ENCODE assay signal across 16 mouse cellular contexts in the genomic region with DNA sequence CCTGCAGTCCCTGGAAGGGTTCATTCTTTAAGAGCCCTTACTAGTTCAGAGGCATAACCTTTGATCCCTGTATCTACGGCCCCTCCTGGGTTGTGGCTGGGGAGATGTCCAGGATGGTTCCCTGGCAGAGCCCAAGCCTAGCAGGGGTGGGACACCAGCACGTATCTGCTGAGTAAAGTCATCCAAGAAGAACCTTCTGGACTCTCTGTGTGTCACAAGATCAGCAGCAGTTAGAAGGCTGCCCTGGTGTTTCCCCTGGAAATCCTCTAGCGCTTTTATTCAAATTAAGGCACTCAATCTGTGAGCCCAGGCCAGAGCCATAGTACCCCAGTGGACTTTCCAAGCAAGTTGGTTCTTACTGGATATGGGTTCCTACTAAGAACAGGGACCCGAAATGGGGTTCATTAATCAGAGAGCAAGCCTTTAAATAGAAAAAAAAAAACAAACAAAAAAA.
A peak's percentile ranks its signal among the peaks of the same experiment; 100 is the strongest.
DNase-seq lines count a peak whose midpoint lies in the region; ATAC-seq and TF ChIP-seq lines count a peak whose summit lies in the region.
"Had no signal": no experiment of that assay in that cellular context is flagged by ENCODE, and none has a peak within 500 bp of the region (broad histone marks: within the 10 kb centered on the region; RNA-seq: fewer than 3 reads in every experiment).

No protein-coding gene starts in this region.

- DNase-seq in spleen, adult 12 weeks (ENCODE audit: low spot score) = peak; percentile 19
- no peak for DNase-seq in spleen, postnatal 14 days (ENCODE audit: low spot score in 2 of 2)
- no peak for DNase-seq in left cerebral cortex, postnatal 25 days (ENCODE audit: low spot score in 2 of 2)
- no peak for DNase-seq in lung, adult 2 months
- DNase-seq in cerebellum, adult 11-12 months = no peak
- DNase-seq: cerebellum, postnatal 36 days; gastrocnemius, postnatal 14 days; midbrain, embryonic 14.5 days; thymus, postnatal 4 days had no signal

- TF ChIP-seq POLR2A in lung, adult 2 months (IDR thresholded peaks at IDR 0.05; ENCODE audit: borderline replicate concordance, extremely low read depth, low read depth, low read length) = no peak

- no peak for TF ChIP-seq CTCF in lung, adult 2 months (IDR thresholded peaks at IDR 0.05; ENCODE audit: insufficient read depth, low read length)

- no peak overlapping the region for H3K4me3 ChIP-seq in intestine, embryonic 15.5 days (replicated peaks)
- no peak overlapping the region for H3K4me3 ChIP-seq in macrophage (ENCODE audit: inconsistent target)
- H3K4me3 ChIP-seq in lung, adult 2 months (replicated peaks; ENCODE audit: extremely low read depth, low read depth, low read length) = no peak overlapping the region
- H3K4me3 ChIP-seq: embryonic facial prominence, embryonic 10.5 days; erythroblast, embryonic 14.5 days; lung, embryonic 15.5 days had no signal

- H3K36me3 ChIP-seq in intestine, embryonic 15.5 days = no peaks in the 10 kb centered on the region
- no peaks in the 10 kb centered on the region for H3K36me3 ChIP-seq in macrophage (ENCODE audit: inconsistent target)
- H3K36me3 ChIP-seq: embryonic facial prominence, embryonic 10.5 days; lung, embryonic 15.5 days had no signal

- H3K9ac ChIP-seq in intestine, embryonic 15.5 days = no peak overlapping the region
- H3K9ac ChIP-seq: lung, embryonic 15.5 days had no signal

- H3K9me3 ChIP-seq in intestine, embryonic 15.5 days = no peaks in the 10 kb centered on the region
- H3K9me3 ChIP-seq: embryonic facial prominence, embryonic 10.5 days; lung, embryonic 15.5 days had no signal

- H3K27ac ChIP-seq in intestine, embryonic 15.5 days = no peak overlapping the region
- H3K27ac ChIP-seq in macrophage = peak overlapping the region; percentile 46; the same call in 1 of the 2 replicates
- H3K27ac ChIP-seq: embryonic facial prominence, embryonic 10.5 days; lung, embryonic 15.5 days had no signal

- no peaks in the 10 kb centered on the region for H3K79me2 ChIP-seq in macrophage (ENCODE audit: inconsistent target)

- ATAC-seq in intestine, embryonic 15.5 days = peak; percentile 65
- ATAC-seq: Patski had no signal

- WGBS in intestine, embryonic 15.5 days = 76% methylated on average over 4 of the region's 4 CpGs
- WGBS in macrophage (ENCODE audit: missing documents) = 89% methylated on average over 4 of the region's 4 CpGs
- WGBS in lung, adult 2 months = 81% methylated on average over 4 of the region's 4 CpGs

- H3K27me3 ChIP-seq in intestine, embryonic 15.5 days (replicated peaks) = no peaks in the 10 kb centered on the region
- H3K27me3 ChIP-seq: lung, embryonic 15.5 days; Patski had no signal

- H3K4me2 ChIP-seq in intestine, embryonic 15.5 days (replicated peaks) = no peak overlapping the region
- H3K4me2 ChIP-seq: heart, embryonic 11.5 days; lung, embryonic 15.5 days had no signal

- 0 out of 2 replicates have a peak, but pooled peaks cover 2% of the 10 kb centered on the region for H3K4me1 ChIP-seq in intestine, embryonic 15.5 days (replicated peaks)
- no peaks in the 10 kb centered on the region for H3K4me1 ChIP-seq in lung, adult 2 months (ENCODE audit: control insufficient read depth, insufficient read depth, low read length)
- H3K4me1 ChIP-seq: embryonic facial prominence, embryonic 10.5 days; lung, embryonic 15.5 days had no signal

- intact Hi-C loops in left cerebral cortex, postnatal 25 days (cut with DNase I) = no loop called here
